Mouse (Mus musculus): ENCODE data around the gene Hnrnpul1. TPM values are rescaled to one million over a fixed set of nuclear protein-coding genes. Genes with fewer than 3 reads are reported as not detected.
"Not testable (repeated sequence)": the region's sequence is repeated elsewhere in the genome, so short reads cannot be mapped to it uniquely, and the experiment has no call there.

Gene Hnrnpul1
- polyA plus RNA-seq (2015; fragmentation: Nextera tagmentation; extraction: Ambion mirVana): 38.1 and 38.8 TPM in 2 replicates

DNA sequence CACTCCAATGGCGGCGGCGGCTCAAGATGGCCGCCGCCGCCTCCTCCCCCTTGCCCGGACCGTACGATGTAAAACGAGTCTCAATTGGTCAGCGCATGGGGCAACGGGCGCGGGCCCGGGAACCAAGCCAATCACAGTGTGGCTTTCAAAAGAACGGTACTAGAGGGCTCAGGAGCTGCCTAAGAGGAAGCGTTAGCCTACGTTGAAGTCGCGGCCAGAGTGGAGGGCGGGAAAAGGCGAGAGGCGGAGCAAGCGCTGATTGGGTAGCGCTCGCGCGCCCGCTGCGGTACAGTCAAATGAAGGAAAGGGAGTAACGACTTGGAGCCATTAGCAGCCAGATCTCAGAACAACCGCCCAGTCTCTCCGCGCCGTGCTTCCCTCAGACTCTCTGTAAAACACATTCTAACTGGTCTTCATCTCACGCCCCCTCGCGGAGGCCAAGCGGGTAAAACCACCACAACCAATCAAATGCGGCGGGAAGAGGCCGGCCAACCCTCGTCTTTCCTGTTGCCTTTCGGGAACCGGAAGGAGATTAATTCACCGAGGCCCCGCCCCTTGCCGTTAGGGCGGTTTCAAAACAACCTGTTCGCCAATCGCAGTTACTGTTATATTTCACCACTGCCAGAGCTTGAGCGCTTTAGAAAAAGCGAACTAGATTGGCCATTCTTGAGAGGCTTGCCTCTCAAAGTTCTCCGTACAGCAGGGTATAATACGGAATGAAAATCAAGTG lies at the start of gene Hnrnpul1:
Gene Hnrnpul1 (minus strand): TSS at position 20 of the 730 bp plus-strand sequence.
- H3K36me3 ChIP-seq: peaks cover 45% of the 10 kb centered on the region
- no peaks in the 10 kb centered on the region for H3K9me3 ChIP-seq
- peaks cover 30% of the 10 kb centered on the region for H3K4me1 ChIP-seq
- peak within 1 kb of the TSS; percentile 90 for H3K4me2 ChIP-seq
- peak within 1 kb of the TSS; percentile 99 for H3K4me3 ChIP-seq
- peak within 1 kb of the TSS; percentile 100 for H3K9ac ChIP-seq
- WGBS: under 1% methylated on average over 54 of the region's 55 CpGs
- no peaks in the 10 kb centered on the region for H3K27me3 ChIP-seq (replicated peaks)
- H3K27ac ChIP-seq (replicated peaks): peak within 1 kb of the TSS; percentile 99
- peak; percentile 90 for ATAC-seq (ENCODE audit: extremely low read depth, insufficient number of reproducible peaks, low FRiP score, low TSS enrichment)

DNA sequence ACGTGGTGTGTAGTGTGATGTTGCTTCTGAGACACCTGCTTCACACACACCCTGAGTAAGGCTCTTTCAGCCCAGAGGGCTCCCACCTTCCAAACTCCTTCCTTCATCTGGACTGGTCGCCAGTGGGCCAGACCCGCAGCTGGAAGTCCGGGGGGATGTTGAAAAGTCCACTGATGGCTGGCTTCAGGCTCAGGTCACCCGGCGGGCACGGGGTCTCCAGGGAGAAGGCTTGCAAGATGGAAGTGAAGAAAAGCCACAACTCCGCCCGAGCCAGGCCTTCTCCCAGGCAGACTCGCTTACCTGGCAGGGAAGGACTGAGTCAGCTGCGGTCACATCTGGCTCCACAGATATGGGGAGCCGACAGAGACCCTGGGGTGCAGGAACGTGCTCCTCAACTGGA lies 48.9 kb upstream of the Hnrnpul1 start:
- Histone ChIP-seq H3K9ac (peak overlapping the region; percentile 33; the same call in 1 of the 2 replicates), H3K4me1 (peaks cover 30% of the 10 kb centered on the region), H3K4me3 (no peak overlapping the region), H3K27me3 (replicated peaks) (no peaks in the 10 kb centered on the region), H3K36me3 (no peaks in the 10 kb centered on the region), H3K27ac (replicated peaks) (peak overlapping the region; percentile 85), H3K9me3 (peaks cover 2% of the 10 kb centered on the region; the same call in 1 of the 2 replicates), H3K4me2 (no peak overlapping the region)
- ATAC-seq (ENCODE audit: extremely low read depth, insufficient number of reproducible peaks, low FRiP score, low TSS enrichment): no peak
- WGBS: 61% methylated on average over 13 of the region's 13 CpGs

DNA sequence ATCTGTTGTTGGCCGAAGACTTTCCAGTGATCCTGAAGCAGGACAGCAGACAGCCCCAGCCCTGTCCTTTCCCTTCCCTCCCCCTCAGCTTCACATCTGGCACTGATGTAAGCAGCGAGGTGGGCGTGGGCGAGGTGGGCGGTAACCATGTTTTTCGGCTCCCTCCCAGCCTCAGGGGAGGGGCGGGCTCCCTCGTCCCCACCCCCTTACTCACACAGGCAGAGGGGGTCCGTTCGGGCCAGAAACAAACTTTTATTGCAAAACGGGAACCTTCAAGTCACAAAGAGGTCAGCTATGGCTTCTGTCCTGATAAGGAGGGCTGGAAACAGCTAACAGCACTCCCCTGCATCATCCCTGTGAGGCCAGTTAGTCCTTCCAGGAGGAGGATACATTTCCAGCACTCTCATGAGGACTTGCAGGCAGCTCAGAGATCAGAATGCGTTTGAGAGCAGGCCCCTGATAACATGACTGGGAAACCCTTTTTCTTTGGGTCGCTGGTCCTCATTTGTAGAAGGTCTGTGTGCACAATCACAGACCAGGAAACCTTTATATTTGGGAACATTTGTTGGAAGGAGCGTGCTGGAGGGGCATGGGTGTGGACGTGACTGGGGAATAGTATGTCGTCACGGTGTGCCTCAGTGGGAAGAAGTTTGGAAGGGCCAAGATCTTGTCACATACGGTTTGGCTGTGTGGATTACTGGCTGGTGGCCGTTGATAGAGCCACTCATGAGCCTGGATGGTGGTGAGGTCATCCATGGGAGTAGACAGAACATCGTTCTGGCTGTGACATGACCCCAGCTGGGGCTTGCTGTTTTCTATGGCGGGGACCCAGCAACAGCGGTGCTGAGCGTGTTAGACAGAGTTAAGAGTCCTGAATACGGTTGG lies 47.9 kb upstream of the Hnrnpul1 start:
- Histone ChIP-seq H3K27me3 (replicated peaks) (no peaks in the 10 kb centered on the region), H3K4me2 (peak overlapping the region; percentile 67), H3K27ac (replicated peaks) (peak overlapping the region; percentile 85), H3K36me3 (no peaks in the 10 kb centered on the region), H3K9ac (peak overlapping the region; percentile 71), H3K4me3 (peak overlapping the region; percentile 38), H3K9me3 (peaks cover 3% of the 10 kb centered on the region; the same call in 1 of the 2 replicates), H3K4me1 (peaks cover 30% of the 10 kb centered on the region)
- ATAC-seq (ENCODE audit: extremely low read depth, insufficient number of reproducible peaks, low FRiP score, low TSS enrichment): peak; percentile 64; the same call in 1 of the 2 replicates
- WGBS: 16% methylated on average over 24 of the region's 24 CpGs

DNA sequence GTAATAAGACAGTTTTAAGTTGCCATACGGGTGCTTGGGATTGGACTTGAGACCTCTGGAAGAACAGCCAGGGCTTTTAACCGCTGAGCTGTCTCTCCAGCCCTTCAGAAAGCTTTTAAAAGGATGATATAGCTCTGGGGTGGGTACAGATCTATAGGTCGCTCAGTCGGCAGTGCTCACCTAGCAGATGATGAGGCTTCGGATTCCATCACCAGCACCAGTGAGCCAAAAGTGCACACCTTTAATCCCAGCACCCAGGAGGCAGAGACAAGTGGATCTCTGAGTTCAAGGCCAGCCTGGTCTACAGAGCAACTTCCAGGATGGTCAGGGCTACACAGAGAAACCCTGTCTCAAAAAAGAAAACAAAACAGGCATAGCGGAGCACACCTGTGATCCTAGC lies 46.5 kb upstream of the Hnrnpul1 start:
- no peaks in the 10 kb centered on the region for H3K27me3 ChIP-seq (replicated peaks)
- no peak overlapping the region for H3K4me3 ChIP-seq
- ATAC-seq (ENCODE audit: extremely low read depth, insufficient number of reproducible peaks, low FRiP score, low TSS enrichment): no peak
- H3K9me3 ChIP-seq: peaks cover 3% of the 10 kb centered on the region; the same call in 1 of the 2 replicates
- no peaks in the 10 kb centered on the region for H3K36me3 ChIP-seq
- H3K27ac ChIP-seq (replicated peaks): no peak overlapping the region
- H3K4me1 ChIP-seq: peaks cover 30% of the 10 kb centered on the region
- no peak overlapping the region for H3K4me2 ChIP-seq
- H3K9ac ChIP-seq: no peak overlapping the region
- 83% methylated on average over 6 of the region's 6 CpGs for WGBS

- H3K4me2 ChIP-seq: no peak overlapping the region
- no peaks in the 10 kb centered on the region for H3K36me3 ChIP-seq
- H3K4me1 ChIP-seq: peaks cover 20% of the 10 kb centered on the region
- H3K9me3 ChIP-seq: peaks cover 3% of the 10 kb centered on the region; the same call in 1 of the 2 replicates
- 70% methylated on average over 1 of the region's 1 CpGs for WGBS
- no peaks in the 10 kb centered on the region for H3K27me3 ChIP-seq (replicated peaks)
- H3K9ac ChIP-seq: no peak overlapping the region
- H3K27ac ChIP-seq (replicated peaks): no peak overlapping the region
- H3K4me3 ChIP-seq: no peak overlapping the region
- ATAC-seq (ENCODE audit: extremely low read depth, insufficient number of reproducible peaks, low FRiP score, low TSS enrichment): no peak
These were observed 44.8 kb upstream of the Hnrnpul1 start for GRCm38 (mm10) chr7:25799369-25799768.

DNA sequence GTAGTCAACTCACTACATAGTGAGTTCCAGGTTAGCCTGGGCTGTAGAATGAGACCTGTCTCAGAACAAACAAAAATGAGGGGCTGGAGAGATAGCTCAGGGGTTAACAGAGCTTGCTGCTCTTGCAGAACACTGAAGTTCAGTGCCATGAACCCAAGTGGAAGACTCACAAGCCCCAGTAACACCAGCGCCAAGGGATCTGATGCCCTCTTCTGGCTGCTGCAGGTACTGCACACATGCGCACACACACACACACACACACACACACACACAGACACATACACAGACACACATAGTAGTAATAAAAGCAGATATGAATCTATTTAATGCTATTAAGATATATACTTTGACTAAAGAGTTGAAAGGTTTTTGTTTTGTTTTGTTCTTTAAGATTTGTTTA lies 44.0 kb upstream of the Hnrnpul1 start:
- 86% methylated on average over 2 of the region's 2 CpGs for WGBS
- no peak overlapping the region for H3K9ac ChIP-seq
- ATAC-seq (ENCODE audit: extremely low read depth, insufficient number of reproducible peaks, low FRiP score, low TSS enrichment): no peak
- H3K4me2 ChIP-seq: no peak overlapping the region
- H3K4me3 ChIP-seq: no peak overlapping the region
- no peak overlapping the region for H3K27ac ChIP-seq (replicated peaks)
- H3K27me3 ChIP-seq (replicated peaks): no peaks in the 10 kb centered on the region
- H3K9me3 ChIP-seq: peaks cover 3% of the 10 kb centered on the region; the same call in 1 of the 2 replicates
- H3K4me1 ChIP-seq: peaks cover 17% of the 10 kb centered on the region
- no peaks in the 10 kb centered on the region for H3K36me3 ChIP-seq

DNA sequence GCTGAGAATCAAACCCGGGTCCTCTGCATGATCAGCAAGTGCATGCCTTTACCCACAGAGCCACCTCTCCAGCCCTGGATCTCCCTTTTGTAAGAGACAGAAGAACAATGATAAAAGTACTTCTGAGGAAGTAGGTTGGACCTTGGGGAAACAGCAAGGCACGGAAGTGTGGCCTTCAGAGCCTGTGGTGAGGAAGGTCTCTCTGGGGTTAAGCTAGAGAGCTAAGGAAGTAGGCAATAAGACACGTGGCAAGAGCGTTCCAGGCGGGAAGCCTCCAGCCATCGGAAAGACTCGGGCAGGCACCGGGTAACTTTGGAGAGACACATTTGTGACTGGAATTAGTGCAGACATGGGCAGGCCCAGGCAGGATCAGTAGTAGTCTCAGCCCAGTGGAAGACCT lies 40.2 kb upstream of the Hnrnpul1 start:
- Histone ChIP-seq H3K9ac (no peak overlapping the region), H3K4me3 (no peak overlapping the region), H3K4me1 (no peaks in the 10 kb centered on the region), H3K27ac (replicated peaks) (no peak overlapping the region), H3K4me2 (no peak overlapping the region), H3K36me3 (no peaks in the 10 kb centered on the region), H3K27me3 (replicated peaks) (0 out of 2 replicates have a peak, but pooled peaks cover 2% of the 10 kb centered on the region), H3K9me3 (peaks cover 3% of the 10 kb centered on the region; the same call in 1 of the 2 replicates)
- 80% methylated on average over 8 of the region's 8 CpGs for WGBS
- ATAC-seq (ENCODE audit: extremely low read depth, insufficient number of reproducible peaks, low FRiP score, low TSS enrichment): no peak

GRCm38 (mm10) chr7:25793679-25794078 lies 39.1 kb upstream of the Hnrnpul1 start:
- H3K4me1 ChIP-seq: peaks cover 8% of the 10 kb centered on the region
- H3K4me3 ChIP-seq: no peak overlapping the region
- H3K27me3 ChIP-seq (replicated peaks): 0 out of 2 replicates have a peak, but pooled peaks cover 3% of the 10 kb centered on the region
- H3K9me3 ChIP-seq: peaks cover 3% of the 10 kb centered on the region; the same call in 1 of the 2 replicates
- no peaks in the 10 kb centered on the region for H3K36me3 ChIP-seq
- no peak overlapping the region for H3K9ac ChIP-seq
- H3K27ac ChIP-seq (replicated peaks): no peak overlapping the region
- H3K4me2 ChIP-seq: no peak overlapping the region
- ATAC-seq (ENCODE audit: extremely low read depth, insufficient number of reproducible peaks, low FRiP score, low TSS enrichment): no peak
- 54% methylated on average over 3 of the region's 3 CpGs for WGBS

- not testable (repeated sequence) for H3K4me2 ChIP-seq; H3K27me3 ChIP-seq (replicated peaks); H3K4me3 ChIP-seq; H3K36me3 ChIP-seq; H3K27ac ChIP-seq (replicated peaks); ATAC-seq (ENCODE audit: extremely low read depth, insufficient number of reproducible peaks, low FRiP score, low TSS enrichment); H3K9me3 ChIP-seq; H3K9ac ChIP-seq
- WGBS: 52% methylated on average over 9 of the region's 9 CpGs
- H3K4me1 ChIP-seq: peaks cover 10% of the 10 kb centered on the region
These were observed 38.4 kb upstream of the Hnrnpul1 start for GRCm38 (mm10) chr7:25792966-25793365.

DNA sequence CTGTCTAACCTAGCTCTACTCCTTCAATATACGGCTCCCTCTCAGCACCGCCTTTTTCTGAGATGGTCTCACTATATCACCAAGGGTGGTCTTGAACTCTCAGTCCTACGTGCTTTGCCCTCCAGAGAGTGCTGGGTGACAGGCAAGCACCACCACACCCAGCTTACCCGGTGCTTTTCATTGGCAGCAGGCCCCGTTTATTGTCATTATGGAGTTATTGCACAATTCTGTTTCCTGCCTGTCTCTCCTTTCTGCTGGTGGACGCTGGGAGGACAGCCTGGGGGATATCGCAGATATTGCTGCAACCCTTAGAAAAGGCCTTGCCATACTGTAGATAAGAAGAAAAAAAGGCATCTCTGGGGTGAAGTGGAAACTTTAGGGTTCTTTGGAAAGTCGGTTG lies 36.1 kb upstream of the Hnrnpul1 start:
- no peak overlapping the region for H3K9ac ChIP-seq

GRCm38 (mm10) chr7:25789129-25789440 lies 34.5 kb upstream of the Hnrnpul1 start:
- peak overlapping the region; percentile 70; the same call in 1 of the 2 replicates for H3K27ac ChIP-seq (replicated peaks)
- WGBS: 21% methylated on average over 3 of the region's 3 CpGs
- H3K4me3 ChIP-seq: peak overlapping the region; percentile 76
- H3K4me1 ChIP-seq: peaks cover 37% of the 10 kb centered on the region
- peaks cover 6% of the 10 kb centered on the region; the same call in 1 of the 2 replicates for H3K36me3 ChIP-seq
- no peaks in the 10 kb centered on the region for H3K9me3 ChIP-seq
- ATAC-seq (ENCODE audit: extremely low read depth, insufficient number of reproducible peaks, low FRiP score, low TSS enrichment): no peak
- H3K4me2 ChIP-seq: peak overlapping the region; percentile 91
- H3K27me3 ChIP-seq (replicated peaks): 0 out of 2 replicates have a peak, but pooled peaks cover 3% of the 10 kb centered on the region
- peak overlapping the region; percentile 86 for H3K9ac ChIP-seq

More for the DNA sequence above, 36.1 kb upstream of the Hnrnpul1 start:
- Histone ChIP-seq H3K4me3 (no peak overlapping the region), H3K27ac (replicated peaks) (no peak overlapping the region), H3K9me3 (no peaks in the 10 kb centered on the region), H3K36me3 (peaks cover 2% of the 10 kb centered on the region; the same call in 1 of the 2 replicates), H3K4me2 (no peak overlapping the region), H3K27me3 (replicated peaks) (0 out of 2 replicates have a peak, but pooled peaks cover 3% of the 10 kb centered on the region), H3K4me1 (peaks cover 33% of the 10 kb centered on the region)
- ATAC-seq (ENCODE audit: extremely low read depth, insufficient number of reproducible peaks, low FRiP score, low TSS enrichment): no peak
- WGBS: 58% methylated on average over 8 of the region's 8 CpGs
